Mouse (Mus musculus) neural tube, embryonic 15.5 days (tissue): ENCODE measurements at regions not wholly inside any gene's neighbourhood (a gene's known extent, or its start where the extent isn't known, plus 50 kb on each side); places are given as distances from the start of the nearest gene placed in this dataset.
A peak's percentile ranks its signal among the peaks of the same experiment; 100 is the strongest.
"Not testable (repeated sequence)": the region's sequence is repeated elsewhere in the genome, so short reads cannot be mapped to it uniquely, and the experiment has no call there.

Source experiments
- ATAC-seq: fragments of 200-750 bp; cut with Nextera tagmentation; 2 replicates; pipeline ENCODE4 v1.8.0; 2017; ENCODE audit warnings: mild to moderate bottlenecking, moderate TSS enrichment, moderate library complexity; ENCODE audit not compliant: low FRiP score
- H3K27ac ChIP-seq: fragments of 300-500 bp; sonication (generic); replicated peaks from 2 replicates; pipeline ENCODE4 v1.5.1; 2015; ENCODE audit warnings: mild to moderate bottlenecking, inconsistent platforms
- H3K27me3 ChIP-seq: fragments of 300-500 bp; sonication (generic); replicated peaks from 2 replicates; pipeline ENCODE4 v1.6.1; 2015; ENCODE audit warnings: inconsistent platforms
- H3K36me3 ChIP-seq: fragments of 300-500 bp; sonication (generic); 2 replicates; pipeline ENCODE4 v1.6.1; 2015; ENCODE audit warnings: inconsistent platforms
- H3K4me1 ChIP-seq: fragments of 300-500 bp; sonication (generic); 2 replicates; pipeline ENCODE4 v1.6.1; 2015; ENCODE audit warnings: inconsistent platforms
- H3K4me2 ChIP-seq: fragments of 300-500 bp; sonication (generic); 2 replicates; pipeline ENCODE4 v1.6.1; 2015; ENCODE audit warnings: inconsistent platforms, mild to moderate bottlenecking, moderate library complexity
- H3K4me3 ChIP-seq: fragments of 300-500 bp; sonication (generic); replicated peaks from 2 replicates; pipeline ENCODE4 v1.5.1; 2015; ENCODE audit warnings: mild to moderate bottlenecking, inconsistent platforms
- H3K9ac ChIP-seq: fragments of 300-500 bp; sonication (generic); replicated peaks from 2 replicates; pipeline ENCODE4 v1.6.1; 2015; ENCODE audit warnings: mild to moderate bottlenecking, inconsistent platforms
- H3K9me3 ChIP-seq: fragments of 300-500 bp; sonication (generic); replicated peaks from 2 replicates; pipeline ENCODE4 v1.6.1; 2016; ENCODE audit warnings: inconsistent platforms
- WGBS: fragments of 180-500 bp; shearing (Covaris S2); methylation state at CpG from one replicate; pipeline ENCODE4 v1.1.7; 2015; ENCODE audit warnings: mixed read lengths; 5-methylcytosine and 5-hydroxymethylcytosine counted together

DNA sequence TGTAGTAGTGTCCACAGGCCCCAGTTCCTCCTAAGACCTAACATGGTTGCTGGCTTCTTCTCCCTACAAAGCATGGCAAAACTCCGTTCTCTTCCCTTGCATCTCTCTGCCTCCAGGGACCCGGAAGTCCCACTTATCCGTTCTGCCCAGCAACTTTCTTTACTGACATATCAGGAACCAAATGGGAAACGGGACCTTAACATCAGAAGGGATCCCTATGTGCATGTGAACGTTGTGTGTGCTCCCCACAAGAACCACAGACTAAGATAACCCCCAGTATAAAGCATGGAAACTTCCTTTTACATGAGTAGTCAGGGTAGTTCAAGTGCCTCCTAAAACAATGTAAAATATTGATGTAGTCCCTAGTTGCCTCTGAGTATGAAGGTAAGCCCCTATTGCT, 61.6 kb downstream of the Zxdb start:
- WGBS, result 84% methylated on average over 5 of the region's 5 CpGs

DNA sequence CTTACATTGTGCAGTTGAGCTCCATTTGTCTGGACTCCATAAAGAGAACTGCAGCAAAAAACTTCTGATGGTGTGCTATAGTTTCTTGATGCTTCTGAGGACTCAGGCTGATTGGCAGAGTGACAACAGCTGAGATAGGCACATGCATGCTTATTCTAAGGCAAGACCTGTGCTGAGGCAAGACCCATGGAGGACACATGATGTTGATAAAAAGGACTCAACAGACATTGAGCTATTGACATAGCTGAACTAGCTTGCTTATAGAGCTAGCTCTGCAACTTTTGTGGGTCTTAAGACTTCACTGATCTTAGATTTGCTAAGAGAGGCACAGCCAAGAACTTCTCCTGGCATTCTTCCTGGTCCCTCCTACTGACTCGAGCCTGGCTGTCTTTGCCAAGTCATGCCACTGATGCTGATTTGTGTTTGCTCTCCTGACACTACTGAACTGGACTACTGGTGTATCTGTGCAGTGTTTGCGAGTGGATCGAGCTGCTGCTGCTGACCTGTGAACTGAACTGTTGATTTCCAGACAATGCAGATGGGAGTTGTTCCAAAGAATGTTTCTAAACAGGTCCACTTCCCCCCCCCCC, 64.1 kb downstream of the Zxdb start:
- Histone ChIP-seq H3K36me3 (no peaks in the 10 kb centered on the region), H3K9me3 (no peaks in the 10 kb centered on the region), H3K9ac (no peak overlapping the region), H3K4me2 (no peak overlapping the region), H3K4me1 (no peaks in the 10 kb centered on the region), H3K4me3 (no peak overlapping the region), H3K27me3 (no peaks in the 10 kb centered on the region), H3K27ac (no peak overlapping the region)
- 71% methylated on average over 3 of the region's 3 CpGs for WGBS
- ATAC-seq, result no peak

More for the DNA sequence above, 61.6 kb downstream of the Zxdb start:
- Histone ChIP-seq H3K4me2 (no peak overlapping the region), H3K4me3 (no peak overlapping the region), H3K4me1 (no peaks in the 10 kb centered on the region), H3K9ac (no peak overlapping the region), H3K27me3 (no peaks in the 10 kb centered on the region), H3K36me3 (no peaks in the 10 kb centered on the region), H3K9me3 (no peaks in the 10 kb centered on the region), H3K27ac (no peak overlapping the region)
- ATAC-seq, result no peak

GRCm38 (mm10) chrX:94796845-94797244, 72.5 kb downstream of the Zxdb start:
- not testable (repeated sequence) for H3K4me2 ChIP-seq, H3K9ac ChIP-seq, H3K4me3 ChIP-seq, H3K27me3 ChIP-seq, H3K9me3 ChIP-seq, H3K36me3 ChIP-seq, H3K4me1 ChIP-seq, H3K27ac ChIP-seq
- peak; percentile 50 for ATAC-seq
- WGBS, result no CpG with 5 or more reads among the region's 37 CpGs

DNA sequence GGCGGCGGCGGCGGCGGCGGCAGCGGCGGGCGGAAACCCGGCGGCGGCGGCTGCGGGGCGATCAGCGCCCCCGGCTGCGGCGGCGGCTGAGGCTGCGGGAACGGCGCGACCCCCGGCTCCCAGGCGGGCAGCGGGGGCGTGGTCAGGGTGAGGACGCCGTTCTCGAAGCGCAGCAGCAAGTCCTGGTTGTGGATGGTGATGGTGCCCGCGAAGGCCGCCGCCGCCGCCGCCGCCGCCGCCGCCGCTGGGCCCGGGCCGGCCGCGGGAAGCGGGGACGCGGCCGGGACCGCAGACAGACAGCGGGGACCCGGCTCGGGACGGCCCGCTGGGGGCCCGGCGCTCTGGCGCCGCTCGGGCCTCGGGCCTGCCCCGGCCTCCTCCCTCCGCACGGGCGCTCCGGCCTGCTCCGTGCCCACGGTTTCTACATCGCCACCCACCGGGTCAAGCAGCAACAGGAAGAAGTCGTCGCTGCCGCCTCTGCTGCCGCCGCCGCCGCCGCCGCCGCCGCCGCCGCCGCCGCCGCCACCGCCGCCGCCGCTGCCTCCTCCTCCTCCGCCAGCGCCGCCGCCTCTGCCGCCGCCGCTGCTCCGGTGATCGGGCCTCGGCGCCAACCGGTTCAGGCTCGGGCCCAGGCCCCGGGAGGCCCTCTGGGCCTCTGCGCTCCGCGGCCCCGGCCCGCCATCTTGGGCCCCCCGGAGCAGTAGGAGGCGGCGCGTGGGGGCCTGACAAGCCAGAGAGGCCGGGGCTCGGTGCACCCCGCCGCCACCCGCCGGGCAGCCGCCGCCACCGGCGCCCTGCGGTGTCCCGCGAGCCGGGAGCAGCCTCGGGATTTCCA, 73.2 kb downstream of the Zxdb start:
- WGBS, result no CpG with 5 or more reads among the region's 131 CpGs
- H3K9ac ChIP-seq, H3K27ac ChIP-seq, H3K4me1 ChIP-seq, H3K9me3 ChIP-seq, H3K27me3 ChIP-seq, H3K36me3 ChIP-seq, H3K4me2 ChIP-seq, H3K4me3 ChIP-seq: not testable (repeated sequence)
- peak; percentile 87 for ATAC-seq

- H3K9ac ChIP-seq, H3K9me3 ChIP-seq, H3K4me1 ChIP-seq, H3K4me3 ChIP-seq, H3K27ac ChIP-seq, H3K27me3 ChIP-seq, H3K36me3 ChIP-seq, H3K4me2 ChIP-seq: not testable (repeated sequence)
- peak; percentile 80 for ATAC-seq
- no CpG with 5 or more reads among the region's 22 CpGs for WGBS
Observed at GRCm38 (mm10) chrX:94798183-94798619, 73.8 kb downstream of the Zxdb start.

DNA sequence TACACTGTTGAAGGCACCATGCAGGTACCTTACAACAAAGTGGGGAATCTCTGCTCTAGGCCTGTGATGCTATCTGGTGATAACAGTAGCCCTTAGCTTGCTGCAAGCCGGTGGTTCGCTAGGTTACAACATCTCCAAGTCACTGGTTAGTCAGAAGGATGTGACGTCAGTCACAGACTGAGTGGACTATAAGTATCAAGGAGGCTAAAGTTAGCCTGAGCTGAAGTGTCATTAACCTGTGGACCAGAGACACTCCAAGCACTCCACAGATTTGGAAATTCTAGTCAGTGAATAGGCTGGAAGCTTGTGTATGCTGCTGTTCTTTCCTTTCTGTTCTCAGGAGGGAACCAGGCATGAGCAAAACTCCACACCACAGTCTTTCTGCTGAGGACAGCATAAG, 88.4 kb downstream of the Zxdb start:
- not testable (repeated sequence) for H3K36me3 ChIP-seq, H3K4me2 ChIP-seq, H3K9ac ChIP-seq

GRCm38 (mm10) chrX:94827524-94827923, 103.2 kb downstream of the Zxdb start:
- not testable (repeated sequence) for H3K9me3 ChIP-seq
- WGBS, result 97% methylated on average over 6 of the region's 6 CpGs

More for the DNA sequence above, 88.4 kb downstream of the Zxdb start:
- not testable (repeated sequence) for H3K9me3 ChIP-seq, ATAC-seq, H3K4me1 ChIP-seq, H3K27ac ChIP-seq, H3K27me3 ChIP-seq, H3K4me3 ChIP-seq
- no CpG with 5 or more reads among the region's 3 CpGs for WGBS

GRCm38 (mm10) chrX:94844110-94844779, 119.9 kb downstream of the Zxdb start:
- H3K9me3 ChIP-seq, H3K27ac ChIP-seq, H3K36me3 ChIP-seq, H3K9ac ChIP-seq, H3K27me3 ChIP-seq, H3K4me2 ChIP-seq, H3K4me3 ChIP-seq, H3K4me1 ChIP-seq: not testable (repeated sequence)
- ATAC-seq, result peak; percentile 69; the same call in 1 of the 2 replicates
- 31% methylated on average over 2 of the region's 2 CpGs for WGBS

More at GRCm38 (mm10) chrX:94827524-94827923, 103.2 kb downstream of the Zxdb start:
- not testable (repeated sequence) for H3K9ac ChIP-seq, H3K4me3 ChIP-seq, H3K27ac ChIP-seq, H3K36me3 ChIP-seq, H3K27me3 ChIP-seq, H3K4me2 ChIP-seq, ATAC-seq, H3K4me1 ChIP-seq

DNA sequence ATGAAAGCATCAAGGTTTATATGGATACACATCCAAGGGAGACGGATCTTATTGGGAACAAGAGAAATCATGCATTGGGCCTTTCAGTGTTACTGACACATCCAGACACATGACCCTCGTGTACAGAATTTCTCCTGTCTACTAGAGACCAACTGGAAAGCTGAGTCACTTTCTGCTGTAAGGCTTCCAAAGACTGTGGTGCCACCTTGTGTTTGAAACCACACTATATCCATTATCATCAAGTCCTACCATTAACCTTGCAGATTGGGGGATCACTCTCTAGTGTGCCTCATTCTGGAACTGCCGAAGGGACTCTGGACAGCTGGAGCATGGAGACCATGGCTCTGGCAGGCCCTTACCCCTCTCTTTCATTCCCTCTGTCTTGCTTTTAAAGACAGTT, 125.2 kb downstream of the Zxdb start:
- not testable (repeated sequence) for H3K4me3 ChIP-seq, H3K36me3 ChIP-seq, H3K9ac ChIP-seq, H3K27me3 ChIP-seq, H3K27ac ChIP-seq, H3K4me2 ChIP-seq, ATAC-seq, H3K9me3 ChIP-seq, H3K4me1 ChIP-seq
- WGBS, result 73% methylated on average over 1 of the region's 3 CpGs

GRCm38 (mm10) chrX:94857501-94857900, 133.1 kb downstream of the Zxdb start:
- 81% methylated on average over 1 of the region's 1 CpGs for WGBS
- no peaks in the 10 kb centered on the region for H3K9me3 ChIP-seq
- H3K36me3 ChIP-seq, result no peaks in the 10 kb centered on the region
- no peaks in the 10 kb centered on the region for H3K4me1 ChIP-seq
- no peak overlapping the region for H3K9ac ChIP-seq
- H3K4me2 ChIP-seq, result no peak overlapping the region
- H3K27ac ChIP-seq, result no peak overlapping the region
- no peak for ATAC-seq
- H3K4me3 ChIP-seq, result no peak overlapping the region
- no peaks in the 10 kb centered on the region for H3K27me3 ChIP-seq

- no peak overlapping the region for H3K27ac ChIP-seq
- WGBS, result 78% methylated on average over 4 of the region's 4 CpGs
- H3K4me1 ChIP-seq, result no peaks in the 10 kb centered on the region
- H3K27me3 ChIP-seq, result no peaks in the 10 kb centered on the region
- no peak overlapping the region for H3K4me2 ChIP-seq
- no peak overlapping the region for H3K9ac ChIP-seq
- H3K4me3 ChIP-seq, result no peak overlapping the region
- no peak for ATAC-seq
- no peaks in the 10 kb centered on the region for H3K9me3 ChIP-seq
- H3K36me3 ChIP-seq, result no peaks in the 10 kb centered on the region
Observed at GRCm38 (mm10) chrX:94857954-94858353, 133.6 kb downstream of the Zxdb start.

- 81% methylated on average over 1 of the region's 1 CpGs for WGBS
Observed at GRCm38 (mm10) chrX:94863123-94863522, 138.8 kb downstream of the Zxdb start.

More at GRCm38 (mm10) chrX:94863123-94863522, 138.8 kb downstream of the Zxdb start:
- Histone ChIP-seq H3K9me3 (no peaks in the 10 kb centered on the region), H3K36me3 (no peaks in the 10 kb centered on the region), H3K9ac (no peak overlapping the region), H3K27ac (no peak overlapping the region), H3K4me1 (0 out of 2 replicates have a peak, but pooled peaks cover 2% of the 10 kb centered on the region), H3K4me3 (no peak overlapping the region), H3K27me3 (no peaks in the 10 kb centered on the region), H3K4me2 (no peak overlapping the region)
- no peak for ATAC-seq
